Mouse (Mus musculus): ENCODE measurements around the gene Cntfr. TPM values are rescaled to one million over a fixed set of nuclear protein-coding genes. Genes with fewer than 3 reads are reported as not detected.

The Cntfr gene
- total RNA-seq, 2 experiments from 2014 or later = 40.8 to 41.9 TPM

GRCm38 (mm10) chr4:41618916-41619746 is 77.8 kb downstream of the Cntfr start:
- DNase-seq (ENCODE audit: low spot score in 2 of 2) = peak in 1 of 2 experiments; percentile 70

GRCm38 (mm10) chr4:41615661-41616599 is 81.0 kb downstream of the Cntfr start:
- DNase-seq (ENCODE audit: low spot score in 2 of 2) = no peak

GRCm38 (mm10) chr4:41614156-41614555 is 82.7 kb downstream of the Cntfr start:
- DNase-seq (ENCODE audit: low spot score in 2 of 2) = peak; percentile 82 to 86

- no peak for DNase-seq (ENCODE audit: low spot score in 2 of 2)
Measured at GRCm38 (mm10) chr4:41612166-41612565, 84.7 kb downstream of the Cntfr start.

GRCm38 (mm10) chr4:41610594-41610980 is 86.3 kb downstream of the Cntfr start:
- DNase-seq (ENCODE audit: low spot score in 2 of 2) = no peak

GRCm38 (mm10) chr4:41609681-41610593 is 87.0 kb downstream of the Cntfr start:
- no peak for DNase-seq (ENCODE audit: low spot score in 2 of 2)

Other genes starting within 250 kb of the Cntfr start
- gene Kif24, start 232.2 kb downstream of the Cntfr start, total RNA-seq (2021) = 1 to 10 TPM; 5.3 to 5.4 TPM
- 10 to 100 TPM; 29.3 to 30.2 TPM for gene Nudt2, start 231.9 kb downstream of the Cntfr start, total RNA-seq (2021)
- 10 to 100 TPM; 78.4 to 90.4 TPM for gene AI464131, start 194.0 kb downstream of the Cntfr start, total RNA-seq (2021)
- under 1 TPM; 0.42 to 0.54 TPM for gene 1110017D15Rik, start 179.8 kb downstream of the Cntfr start, total RNA-seq (2021)
- 10 to 100 TPM; 20.1 to 24.4 TPM for gene Fam219a, start 127.6 kb downstream of the Cntfr start, total RNA-seq (2021)
- gene Dnaic1, start 127.3 kb downstream of the Cntfr start, total RNA-seq (2021) = 1 to 10 TPM; 4.9 to 5.8 TPM
- 10 to 100 TPM; 29.0 to 37.6 TPM for gene Enho, start 56.8 kb downstream of the Cntfr start, total RNA-seq (2021)
- gene Il11ra1, start 2.9 kb upstream of the Cntfr start, total RNA-seq (2021) = 100 to 1,000 TPM in 1 of 2 experiments, 10 to 100 TPM in 1; 85.8 to 111 TPM
- 10 to 100 TPM; 36.8 to 40.5 TPM for gene Rpp25l, start 16.4 kb upstream of the Cntfr start, total RNA-seq (2021)
- 10 to 100 TPM; 49.8 to 52.9 TPM for gene Dctn3, start 26.1 kb upstream of the Cntfr start, total RNA-seq (2021)
- gene Arid3c, start 34.1 kb upstream of the Cntfr start, total RNA-seq (2021) = not detected
- 10 to 100 TPM; 24.0 to 24.1 TPM for gene Galt, start 58.1 kb upstream of the Cntfr start, total RNA-seq (2021)
- 10 to 100 TPM; 25.7 to 27.4 TPM for gene Sigmar1, start 59.1 kb upstream of the Cntfr start, total RNA-seq (2021)
- 10 to 100 TPM; 26.2 to 27.4 TPM for gene Ccl27a, start 77.2 kb upstream of the Cntfr start, total RNA-seq (2021)
- not detected for gene Gm21541, start 206.5 kb upstream of the Cntfr start, total RNA-seq (2021)
- 1 to 10 TPM; 2.8 to 3.0 TPM for gene Gm20878, start 244.5 kb upstream of the Cntfr start, total RNA-seq (2021)